Mouse (Mus musculus) kidney, adult 2 months (tissue): ENCODE measurements around the gene Rad51b.

Source experiments
- CTCF ChIP-seq: fragments of 200-500 bp; conservative IDR thresholded peaks from 2 replicates; pipeline ENCODE4 v1.5.1; 2011; ENCODE audit warnings: low read depth, mild to moderate bottlenecking, control low read depth, low read length, moderate library complexity, mixed read lengths; ENCODE audit not compliant: insufficient read depth, insufficient read length
- POLR2A ChIP-seq: fragments of 200-500 bp; IDR thresholded peaks from one replicate; pipeline ENCODE4 v1.6.1; 2011; ENCODE audit warnings: low read depth, low read length, control low read depth

GRCm38 (mm10) chr12:79633458-79634106 is 336.5 kb downstream of the Rad51b start:
- no peak for TF ChIP-seq CTCF
- TF ChIP-seq POLR2A, result no peak
